Mouse (Mus musculus): ENCODE measurements around the gene Pus7l. TPM values are rescaled to one million over a fixed set of nuclear protein-coding genes. Genes with fewer than 3 reads are reported as not detected.
"Not testable (repeated sequence)": the region's sequence is repeated elsewhere in the genome, so short reads cannot be mapped to it uniquely, and the experiment has no call there.

Gene Pus7l
- total RNA-seq, 2 experiments from 2014 or later = 0.86 to 2.3 TPM

GRCm38 (mm10) chr15:94544052-94544636, 797 bp upstream of the Pus7l start:
- intact Hi-C loops (cut with DNase I) = no loop called here
- DNase-seq = no peak

- intact Hi-C loops (cut with DNase I) = no loop called here
- DNase-seq = no peak
These were observed 559 bp downstream of the Pus7l start for GRCm38 (mm10) chr15:94542567-94543408.

GRCm38 (mm10) chr15:94539296-94539695, 4.1 kb downstream of the Pus7l start:
- DNase-seq = no peak
- intact Hi-C loops (cut with DNase I) = no loop called here

GRCm38 (mm10) chr15:94535521-94535920, 7.8 kb downstream of the Pus7l start:
- DNase-seq = no peak

GRCm38 (mm10) chr15:94532956-94533355, 10.4 kb downstream of the Pus7l start:
- intact Hi-C loops (cut with DNase I) = no loop called here
- DNase-seq = no peak

More at GRCm38 (mm10) chr15:94535521-94535920, 7.8 kb downstream of the Pus7l start:
- intact Hi-C loops (cut with DNase I) = no loop called here

GRCm38 (mm10) chr15:94532306-94532705, 11.0 kb downstream of the Pus7l start:
- intact Hi-C loops (cut with DNase I) = no loop called here
- DNase-seq = no peak

- intact Hi-C loops (cut with DNase I) = no loop called here
- DNase-seq = no peak
These were observed 12.8 kb downstream of the Pus7l start for GRCm38 (mm10) chr15:94530519-94530918.

GRCm38 (mm10) chr15:94524956-94525355, 18.4 kb downstream of the Pus7l start:
- intact Hi-C loops (cut with DNase I) = no loop called here
- no peak for DNase-seq

GRCm38 (mm10) chr15:94523251-94523650, 20.1 kb downstream of the Pus7l start:
- DNase-seq = no peak
- intact Hi-C loops (cut with DNase I) = no loop called here

GRCm38 (mm10) chr15:94520959-94521358, 22.4 kb downstream of the Pus7l start:
- no peak for DNase-seq
- intact Hi-C loops (cut with DNase I) = loop anchor here (1.0 kb wide), 1 partner anchor 179 kb away; no protein-coding TSS in a partner anchor

GRCm38 (mm10) chr15:94520205-94520900, 23.0 kb downstream of the Pus7l start:
- DNase-seq = no peak
- intact Hi-C loops (cut with DNase I) = loop anchor here (1.0 kb wide), 1 partner anchor 178 kb away; no protein-coding TSS in a partner anchor

- intact Hi-C loops (cut with DNase I) = loop anchor here (5.0 kb wide), 1 partner anchor 251 kb away; no protein-coding TSS in a partner anchor
- no peak for DNase-seq
These were observed 25.3 kb downstream of the Pus7l start for GRCm38 (mm10) chr15:94517913-94518491.

GRCm38 (mm10) chr15:94503451-94504215, 39.7 kb downstream of the Pus7l start:
- DNase-seq = peak in 1 of 2 experiments; percentile 12
- intact Hi-C loops (cut with DNase I) = no loop called here

GRCm38 (mm10) chr15:94499260-94499659, 44.1 kb downstream of the Pus7l start:
- intact Hi-C loops (cut with DNase I) = no loop called here
- no peak for DNase-seq

GRCm38 (mm10) chr15:94495936-94496335, 47.4 kb downstream of the Pus7l start:
- DNase-seq = no peak
- intact Hi-C loops (cut with DNase I) = no loop called here

- DNase-seq = no peak
- intact Hi-C loops (cut with DNase I) = no loop called here
These were observed 48.9 kb downstream of the Pus7l start for GRCm38 (mm10) chr15:94494445-94494844.

GRCm38 (mm10) chr15:94489433-94489832, 53.9 kb downstream of the Pus7l start:
- intact Hi-C loops (cut with DNase I) = no loop called here
- DNase-seq = no peak

- DNase-seq; intact Hi-C loops (cut with DNase I): not testable (repeated sequence)
These were observed 55.3 kb downstream of the Pus7l start for GRCm38 (mm10) chr15:94488028-94488427.

GRCm38 (mm10) chr15:94482555-94482954, 60.8 kb downstream of the Pus7l start:
- intact Hi-C loops (cut with DNase I) = no loop called here
- no peak for DNase-seq

- no peak for DNase-seq
- intact Hi-C loops (cut with DNase I) = no loop called here
These were observed 62.6 kb downstream of the Pus7l start for GRCm38 (mm10) chr15:94480792-94481191.

All from gastrocnemius, postnatal 36 days (tissue).